Mouse (Mus musculus): Measurements from ENCODE around the gene Krtap1-3. TPM values are rescaled to one million over a fixed set of nuclear protein-coding genes. Genes with fewer than 3 reads are reported as not detected.

Krtap1-3 gene
- not detected in 2 replicates for polyA plus RNA-seq (2012; rRNA removed)

DNA sequence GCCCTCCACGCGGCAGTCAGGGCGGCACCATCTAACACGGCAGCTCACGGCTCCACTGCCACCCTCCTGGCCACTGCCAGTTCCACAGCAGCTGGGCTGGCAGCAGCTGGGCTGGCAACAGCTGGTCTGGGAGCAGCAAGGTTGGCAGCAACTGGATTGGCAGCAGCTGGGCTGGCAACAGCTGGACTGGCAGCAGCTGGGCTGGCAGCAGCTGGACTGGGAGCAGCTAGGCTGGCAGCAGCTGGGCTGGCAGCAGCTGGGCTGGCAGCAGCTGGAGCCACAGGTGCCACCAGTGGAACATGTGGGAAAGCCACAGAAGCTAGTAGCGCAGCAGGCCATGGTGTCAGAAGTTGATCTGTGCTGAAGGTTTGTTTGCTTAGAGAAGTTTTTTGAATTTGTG is at the start of gene Krtap1-3:
Gene Krtap1-3 (minus strand): TSS at position 359 of the 400 bp plus-strand sequence.

DNA sequence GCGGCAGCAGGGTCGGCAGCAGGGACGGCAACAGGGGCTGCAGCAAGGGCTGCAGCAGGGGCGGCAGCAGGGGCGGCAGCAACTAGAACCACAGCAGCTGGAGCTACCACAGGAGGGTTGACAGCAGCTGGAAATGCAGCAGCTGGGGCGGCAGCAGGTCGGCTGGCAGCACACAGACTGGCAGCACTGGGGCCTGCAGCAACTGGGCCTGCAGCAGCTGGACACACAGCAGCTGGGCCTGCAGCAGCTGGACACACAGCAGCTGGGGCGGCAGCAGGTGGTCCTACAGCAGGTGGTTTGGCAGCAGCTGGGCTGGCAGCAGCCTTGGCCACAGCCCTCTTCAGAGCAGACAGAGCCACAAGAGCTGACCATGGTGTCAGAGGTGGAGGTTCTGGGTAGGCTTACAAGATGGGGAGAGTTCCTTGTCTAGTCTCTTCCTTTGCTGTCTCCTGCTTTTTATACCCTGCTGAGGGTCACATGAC is 43.6 kb upstream of the Krtap1-3 start, which contains the start of gene Krtap4-2:
Gene Krtap4-2 (minus strand): TSS at position 432 of the 482 bp plus-strand sequence.

DNA sequence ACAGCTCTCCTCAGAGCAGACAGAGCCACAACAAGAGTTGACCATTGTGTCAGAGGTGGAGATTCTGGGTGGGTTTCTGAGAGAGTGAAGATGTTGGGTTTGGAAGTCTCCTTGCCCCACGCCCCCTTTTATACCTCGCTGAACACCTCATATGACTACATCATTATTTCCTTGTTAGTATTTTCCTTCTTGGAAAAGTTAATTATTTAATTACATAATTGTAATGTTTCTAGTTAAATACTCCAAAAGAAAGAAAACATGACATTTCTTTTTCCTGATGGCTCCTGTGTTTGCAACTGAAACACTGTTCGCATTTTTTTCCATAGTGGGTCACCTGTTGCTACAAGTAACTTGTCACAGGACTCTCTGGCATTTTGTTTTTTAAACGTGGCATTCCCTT is 37.0 kb upstream of the Krtap1-3 start, which contains the start of gene Krtap4-1:
Gene Krtap4-1 (minus strand): TSS at position 101 of the 400 bp plus-strand sequence.

DNA sequence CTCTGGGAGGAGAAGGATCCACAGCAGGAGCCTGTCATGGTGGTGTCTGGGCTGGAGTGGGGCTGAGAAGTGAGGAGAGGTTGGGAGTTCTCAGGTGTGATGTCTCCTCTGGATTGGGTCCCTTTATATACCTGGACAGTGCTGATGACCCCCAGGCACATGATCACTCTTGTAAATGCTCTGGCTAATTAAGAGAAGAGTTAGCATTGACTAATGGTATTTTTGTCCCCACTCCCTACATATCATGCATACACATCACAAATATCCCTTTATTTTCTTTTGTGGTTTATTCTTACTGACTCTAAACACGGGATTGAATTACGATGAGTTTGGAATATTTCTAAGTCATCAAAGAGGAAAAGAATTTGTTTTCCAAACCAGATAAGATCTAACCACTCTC is 29.2 kb upstream of the Krtap1-3 start, which contains the start of gene Gm11562:
Gene Gm11562 (minus strand): TSS at position 101 of the 400 bp plus-strand sequence.

DNA sequence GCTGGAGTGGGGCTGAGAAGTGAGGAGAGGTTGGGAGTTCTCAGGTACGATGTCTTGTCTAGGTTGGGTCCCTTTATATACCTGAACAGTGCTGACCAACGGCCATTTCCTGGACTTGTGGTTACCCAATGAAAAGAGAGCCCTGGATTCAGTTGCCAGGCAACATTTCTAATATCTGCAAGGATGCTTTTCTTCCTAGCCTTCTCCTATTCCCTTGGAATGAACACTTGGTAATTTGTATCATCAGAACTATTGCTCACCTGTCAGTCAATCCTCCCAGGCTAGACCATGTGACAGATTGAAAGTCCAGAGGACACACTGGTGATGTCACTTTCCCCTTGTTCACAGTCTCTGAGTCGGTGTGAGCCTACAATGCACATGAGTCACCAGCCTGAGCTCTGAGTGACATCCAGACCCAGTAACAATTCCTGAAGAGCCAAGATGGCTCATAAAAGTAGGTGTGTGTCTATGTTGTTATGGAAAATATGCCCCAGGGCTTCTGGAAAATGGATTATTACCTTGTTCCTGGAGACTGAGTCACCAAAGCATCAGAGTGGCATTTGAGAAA is 23.7 kb upstream of the Krtap1-3 start, which contains the start of gene Krtap2-4:
Gene Krtap2-4 (minus strand): TSS at position 51 of the 568 bp plus-strand sequence.

GRCm38 (mm10) chr11:99610089-99610488 is 18.9 kb upstream of the Krtap1-3 start, which contains the start of gene Gm11937:
Gene Gm11937, minus strand, starts transcription at chr11:99610189.

GRCm38 (mm10) chr11:99603208-99603607 is 12.1 kb upstream of the Krtap1-3 start, which contains the start of gene Gm11938:
Gene Gm11938, minus strand, starts transcription at chr11:99603308.

GRCm38 (mm10) chr11:99597742-99598141 is 6.6 kb upstream of the Krtap1-3 start, which contains the start of gene Krtap9-3:
Gene Krtap9-3, minus strand, starts transcription at chr11:99598105.

GRCm38 (mm10) chr11:99583245-99583704 is 7.9 kb downstream of the Krtap1-3 start, which contains the start of gene Krtap1-4:
Gene Krtap1-4, minus strand, starts transcription at chr11:99583654.

GRCm38 (mm10) chr11:99580636-99581035 is 10.5 kb downstream of the Krtap1-3 start, which contains the start of gene Krtap1-5:
Gene Krtap1-5, minus strand, starts transcription at chr11:99581016.

DNA sequence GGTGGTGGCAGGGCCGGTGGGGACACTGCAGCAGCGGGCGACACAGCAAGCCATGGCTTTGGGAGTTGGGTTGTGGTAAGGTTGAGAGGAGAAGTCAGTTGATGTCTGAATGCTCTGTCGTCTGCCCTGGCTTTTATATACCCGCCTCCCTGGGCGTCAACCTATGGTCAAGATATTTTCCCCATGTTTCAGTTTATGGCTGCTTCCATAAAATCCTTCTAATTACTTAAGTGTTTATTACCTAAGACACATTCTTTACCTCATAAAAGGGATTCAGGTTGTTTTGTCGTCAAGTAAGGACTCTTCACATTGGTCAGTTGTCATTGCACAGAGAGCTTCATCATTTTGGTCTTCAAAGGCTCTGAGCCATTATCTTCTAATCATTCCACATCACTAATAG is 24.6 kb downstream of the Krtap1-3 start, which contains the start of gene Krtap3-1:
Gene Krtap3-1 (minus strand): TSS at position 101 of the 400 bp plus-strand sequence.

GRCm38 (mm10) chr11:99559366-99559765 is 31.8 kb downstream of the Krtap1-3 start, which contains the start of gene Gm11939:
Gene Gm11939, minus strand, starts transcription at chr11:99559466.

GRCm38 (mm10) chr11:99556753-99557152 is 34.4 kb downstream of the Krtap1-3 start, which contains the start of gene Krtap3-2:
Gene Krtap3-2, minus strand, starts transcription at chr11:99556853.

DNA sequence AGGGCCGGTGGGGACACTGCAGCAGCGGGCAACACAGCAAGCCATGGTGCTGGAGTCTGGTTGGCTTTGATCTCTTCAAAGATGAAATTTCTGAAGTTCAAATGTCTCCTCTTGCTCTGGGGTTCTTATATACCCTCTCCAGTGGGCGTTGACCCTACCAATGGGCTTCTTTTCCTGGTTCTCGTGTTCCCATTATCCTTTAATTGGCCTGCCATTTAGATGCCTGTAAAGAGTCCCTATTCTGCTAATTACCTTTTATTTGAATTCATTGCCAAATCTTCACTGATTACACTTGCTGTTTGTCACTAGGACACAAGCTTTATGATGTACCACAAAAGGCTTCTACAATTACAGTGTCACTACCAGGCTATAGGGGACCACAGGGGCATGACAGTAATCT is 40.4 kb downstream of the Krtap1-3 start, which contains the start of gene Krtap3-3:
Gene Krtap3-3 (minus strand): TSS at position 101 of the 400 bp plus-strand sequence.

Other genes starting within 250 kb of the Krtap1-3 start
- 0.07 and 0.09 TPM in 2 replicates for gene Krt27, start 240.2 kb downstream of the Krtap1-3 start, polyA plus RNA-seq (2012; rRNA removed)
- 0.15 and 0.26 TPM in 2 replicates for gene Krt28, start 216.4 kb downstream of the Krtap1-3 start, polyA plus RNA-seq (2012; rRNA removed)
- 15.8 and 24.0 TPM in 2 replicates for gene Krt10, start 202.0 kb downstream of the Krtap1-3 start, polyA plus RNA-seq (2012; rRNA removed)
- 0.07 and 0.14 TPM in 2 replicates for gene Krt12, start 169.1 kb downstream of the Krtap1-3 start, polyA plus RNA-seq (2012; rRNA removed)
- 0.08 and 0.09 TPM in 2 replicates for gene Krt20, start 153.2 kb downstream of the Krtap1-3 start, polyA plus RNA-seq (2012; rRNA removed)
- gene Krt23, start 98.2 kb downstream of the Krtap1-3 start, polyA plus RNA-seq (2012; rRNA removed): 0.02 and 0.49 TPM in 2 replicates
- gene Krt39, start 70.0 kb downstream of the Krtap1-3 start, polyA plus RNA-seq (2012; rRNA removed): not detected in 2 replicates
- gene Krt40, start 48.2 kb downstream of the Krtap1-3 start, polyA plus RNA-seq (2012; rRNA removed): not detected in 2 replicates
- gene Krtap3-3, start 40.5 kb downstream of the Krtap1-3 start, polyA plus RNA-seq (2012; rRNA removed): not detected in 2 replicates
- gene Krtap3-2, start 34.5 kb downstream of the Krtap1-3 start, polyA plus RNA-seq (2012; rRNA removed): not detected in 2 replicates
- gene Gm11939, start 31.9 kb downstream of the Krtap1-3 start, polyA plus RNA-seq (2012; rRNA removed): not detected in 2 replicates
- gene Krtap3-1, start 24.7 kb downstream of the Krtap1-3 start, polyA plus RNA-seq (2012; rRNA removed): not detected in 2 replicates
- not detected in 2 replicates for gene Krtap1-5, start 10.3 kb downstream of the Krtap1-3 start, polyA plus RNA-seq (2012; rRNA removed)
- not detected in 2 replicates for gene Krtap1-4, start 7.7 kb downstream of the Krtap1-3 start, polyA plus RNA-seq (2012; rRNA removed)
- gene Krtap9-3, start 6.8 kb upstream of the Krtap1-3 start, polyA plus RNA-seq (2012; rRNA removed): not detected in 2 replicates
- gene Gm11938, start 12.0 kb upstream of the Krtap1-3 start, polyA plus RNA-seq (2012; rRNA removed): not detected in 2 replicates
- not detected in 2 replicates for gene Gm11937, start 18.9 kb upstream of the Krtap1-3 start, polyA plus RNA-seq (2012; rRNA removed)
- not detected in 2 replicates for gene Krtap2-4, start 23.5 kb upstream of the Krtap1-3 start, polyA plus RNA-seq (2012; rRNA removed)
- gene Gm11562, start 29.1 kb upstream of the Krtap1-3 start, polyA plus RNA-seq (2012; rRNA removed): not detected in 2 replicates
- not detected in 2 replicates for gene Krtap4-1, start 36.9 kb upstream of the Krtap1-3 start, polyA plus RNA-seq (2012; rRNA removed)
- not detected in 2 replicates for gene Krtap4-2, start 43.7 kb upstream of the Krtap1-3 start, polyA plus RNA-seq (2012; rRNA removed)
- not detected in 2 replicates for gene Krtap4-7, start 52.8 kb upstream of the Krtap1-3 start, polyA plus RNA-seq (2012; rRNA removed)
- gene Gm11555, start 58.9 kb upstream of the Krtap1-3 start, polyA plus RNA-seq (2012; rRNA removed): not detected in 2 replicates
- gene Gm11563, start 67.6 kb upstream of the Krtap1-3 start, polyA plus RNA-seq (2012; rRNA removed): not detected in 2 replicates
- not detected in 2 replicates for gene Krtap4-6, start 74.6 kb upstream of the Krtap1-3 start, polyA plus RNA-seq (2012; rRNA removed)
- gene Gm14190, start 99.4 kb upstream of the Krtap1-3 start, polyA plus RNA-seq (2012; rRNA removed): not detected in 2 replicates
- not detected in 2 replicates for gene Gm14180, start 143.0 kb upstream of the Krtap1-3 start, polyA plus RNA-seq (2012; rRNA removed)
- not detected in 2 replicates for gene Gm11595, start 181.6 kb upstream of the Krtap1-3 start, polyA plus RNA-seq (2012; rRNA removed)
- gene Krtap4-8, start 189.4 kb upstream of the Krtap1-3 start, polyA plus RNA-seq (2012; rRNA removed): not detected in 2 replicates
- gene Krtap4-9, start 193.9 kb upstream of the Krtap1-3 start, polyA plus RNA-seq (2012; rRNA removed): not detected in 2 replicates
- not detected in 2 replicates for gene Gm11596, start 202.1 kb upstream of the Krtap1-3 start, polyA plus RNA-seq (2012; rRNA removed)
- gene Gm11569, start 207.6 kb upstream of the Krtap1-3 start, polyA plus RNA-seq (2012; rRNA removed): not detected in 2 replicates
- not detected in 2 replicates for gene Gm11554, start 213.1 kb upstream of the Krtap1-3 start, polyA plus RNA-seq (2012; rRNA removed)
- not detected in 2 replicates for gene Krtap4-13, start 218.6 kb upstream of the Krtap1-3 start, polyA plus RNA-seq (2012; rRNA removed)
- not detected in 2 replicates for gene Gm11564, start 224.3 kb upstream of the Krtap1-3 start, polyA plus RNA-seq (2012; rRNA removed)
- gene 2300003K06Rik, start 246.7 kb upstream of the Krtap1-3 start, polyA plus RNA-seq (2012; rRNA removed): not detected in 2 replicates